Mouse (Mus musculus) ES-E14 (cell line): ENCODE results near the gene Nfkbil1.

ENCODE experiments used
- CHD2 ChIP-seq: IDR thresholded peaks from 2 replicates; pipeline ENCODE4 v1.6.1; 2014; ENCODE audit warnings: mild to moderate bottlenecking, low read depth, low read length, inconsistent platforms
- HCFC1 ChIP-seq: IDR thresholded peaks from 2 replicates; pipeline ENCODE4 v1.6.1; 2012; ENCODE audit warnings: low read length, inconsistent platforms, borderline replicate concordance; ENCODE audit not compliant: insufficient read depth
- ZC3H11A ChIP-seq: IDR thresholded peaks from 2 replicates; pipeline ENCODE4 v1.6.1; 2012; ENCODE audit warnings: low read depth, mild to moderate bottlenecking, inconsistent platforms, low read length, borderline replicate concordance
- ZNF384 ChIP-seq: IDR thresholded peaks from 2 replicates; pipeline ENCODE4 v1.6.1; 2012; ENCODE audit warnings: low read depth, low read length, inconsistent platforms

DNA sequence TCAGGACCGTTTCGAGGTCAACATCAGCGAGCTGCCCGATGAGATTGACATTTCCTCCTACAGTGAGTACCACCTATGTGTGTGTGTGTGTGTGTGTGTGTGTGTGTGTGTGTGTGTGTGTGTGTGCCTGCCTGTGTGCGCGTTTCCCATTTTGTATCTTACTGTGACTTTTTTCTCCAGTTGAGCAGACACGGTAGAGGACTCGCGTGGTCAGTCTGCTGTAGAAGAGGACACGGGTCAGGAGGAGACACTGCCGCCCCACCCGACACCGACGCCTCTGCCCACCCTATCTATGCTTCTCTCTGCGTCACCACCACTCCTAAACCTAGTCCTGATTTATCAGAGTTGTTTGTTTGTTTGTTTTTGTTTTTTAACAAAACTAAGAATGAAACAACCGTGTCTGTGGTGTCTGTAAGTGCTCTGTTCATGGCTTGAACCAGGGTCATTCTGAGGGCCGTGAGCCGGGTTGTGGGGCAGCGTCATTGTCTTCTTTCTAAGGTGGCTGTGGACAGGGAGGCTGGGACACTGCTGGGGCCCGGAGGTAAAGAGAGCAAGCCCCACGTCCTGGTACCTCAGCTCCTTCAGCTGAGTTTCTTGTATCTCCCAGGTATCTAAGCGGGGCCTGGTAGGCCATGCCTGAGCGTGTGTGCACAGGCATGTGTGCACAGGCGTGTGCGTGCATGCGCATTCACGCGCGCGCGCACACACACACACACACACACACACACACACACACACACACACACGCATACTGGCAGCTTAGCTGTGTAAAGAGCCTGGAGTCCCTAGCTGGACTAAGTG, 17.9 kb upstream of the Nfkbil1 start:
- TF ChIP-seq ZNF384 (no peak), HCFC1 (no peak), ZC3H11A (no peak), CHD2 (no peak)
